Mouse (Mus musculus) left cerebral cortex, adult 9 months (tissue): Measurements from ENCODE around the gene Atp9a.

ENCODE experiments used
- DNase-seq, 2 experiments: peaks; one replicate each; pipeline ENCODE4 v3.0.0; 2022; ENCODE audit warnings: low spot score in 2 of 2

Gene Atp9a

GRCm38 (mm10) chr2:168682721-168683120, 59.5 kb downstream of the Atp9a start:
- DNase-seq = no peak

GRCm38 (mm10) chr2:168681531-168681930, 60.7 kb downstream of the Atp9a start:
- DNase-seq = peak in 1 of 2 experiments; percentile 36

- DNase-seq = no peak
Measured at GRCm38 (mm10) chr2:168679381-168680199, 62.6 kb downstream of the Atp9a start.

GRCm38 (mm10) chr2:168678662-168679294, 63.4 kb downstream of the Atp9a start:
- peak; percentile 55 to 82 for DNase-seq

- DNase-seq = no peak
Measured at GRCm38 (mm10) chr2:168677650-168678049, 64.6 kb downstream of the Atp9a start.

GRCm38 (mm10) chr2:168671724-168672123, 70.5 kb downstream of the Atp9a start:
- DNase-seq = no peak

GRCm38 (mm10) chr2:168670241-168670640, 72.0 kb downstream of the Atp9a start:
- no peak for DNase-seq

GRCm38 (mm10) chr2:168669762-168670161, 72.4 kb downstream of the Atp9a start:
- peak in 1 of 2 experiments; percentile 63 for DNase-seq

- DNase-seq = no peak
Measured at GRCm38 (mm10) chr2:168667745-168668144, 74.5 kb downstream of the Atp9a start.

GRCm38 (mm10) chr2:168665680-168666079, 76.5 kb downstream of the Atp9a start:
- DNase-seq = no peak

- DNase-seq = no peak
Measured at GRCm38 (mm10) chr2:168663716-168664115, 78.5 kb downstream of the Atp9a start.

GRCm38 (mm10) chr2:168663216-168663615, 79.0 kb downstream of the Atp9a start:
- no peak for DNase-seq

GRCm38 (mm10) chr2:168661802-168662201, 80.4 kb downstream of the Atp9a start:
- no peak for DNase-seq

GRCm38 (mm10) chr2:168660344-168660743, 81.9 kb downstream of the Atp9a start:
- no peak for DNase-seq

- DNase-seq = no peak
Measured at GRCm38 (mm10) chr2:168658551-168658950, 83.7 kb downstream of the Atp9a start.

- no peak for DNase-seq
Measured at GRCm38 (mm10) chr2:168656569-168657308, 85.5 kb downstream of the Atp9a start.

GRCm38 (mm10) chr2:168654983-168655669, 87.1 kb downstream of the Atp9a start:
- no peak for DNase-seq

GRCm38 (mm10) chr2:168654482-168654881, 87.7 kb downstream of the Atp9a start:
- no peak for DNase-seq

- no peak for DNase-seq
Measured at GRCm38 (mm10) chr2:168651757-168652156, 90.5 kb downstream of the Atp9a start.

- no peak for DNase-seq
Measured at GRCm38 (mm10) chr2:168648171-168648570, 94.0 kb downstream of the Atp9a start.

GRCm38 (mm10) chr2:168644855-168645254, 97.4 kb downstream of the Atp9a start:
- DNase-seq = no peak
